In the genomic region with DNA sequence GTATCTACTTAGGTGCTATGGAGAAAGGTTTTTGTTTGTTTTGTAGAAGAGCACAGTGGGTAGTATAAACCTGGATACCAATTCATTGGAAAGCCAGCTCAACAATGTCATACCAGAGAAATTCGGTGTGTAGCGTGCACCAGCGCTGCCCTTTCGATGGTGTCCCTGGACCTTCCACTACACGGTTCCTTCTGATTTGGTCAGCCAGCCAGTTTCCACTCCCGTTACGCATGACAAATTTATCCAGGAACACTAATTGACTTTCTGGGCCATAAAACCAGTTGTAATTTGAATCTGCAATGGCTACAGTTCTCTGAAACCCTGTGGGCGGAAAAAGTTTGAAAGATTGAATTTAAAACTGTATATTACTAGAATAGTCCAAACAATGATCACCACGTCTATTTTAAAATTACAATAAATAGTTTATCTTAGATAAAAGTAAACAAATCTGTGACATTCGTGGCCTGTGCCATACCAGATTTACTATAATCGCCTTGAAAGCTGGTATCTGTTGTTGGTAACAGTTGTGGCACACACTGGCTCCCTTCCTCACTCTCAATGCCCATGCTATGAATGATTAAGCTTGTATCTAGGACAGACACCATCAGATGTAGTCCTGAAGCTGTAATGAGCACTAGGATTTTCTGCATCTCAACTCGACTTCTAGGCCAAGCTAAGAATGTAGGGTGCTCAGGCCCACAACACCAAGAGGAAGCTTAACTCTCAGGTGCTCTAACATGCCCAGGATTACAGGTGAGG, we compare ENCODE assay signal across 25 mouse cellular contexts. TPM values are rescaled to one million over a fixed set of nuclear protein-coding genes. Genes with fewer than 3 reads are reported as not detected.
"Had no signal": no experiment of that assay in that cellular context is flagged by ENCODE, and none has a peak within 500 bp of the region (broad histone marks: within the 10 kb centered on the region; RNA-seq: fewer than 3 reads in every experiment).

No protein-coding gene starts in this region.

- DNase-seq: forebrain, postnatal 0 days; gastrocnemius, postnatal 14 days; gastrocnemius, postnatal 36 days; heart, adult 2 months; heart, postnatal 14 days; heart, postnatal 4 days; kidney, postnatal 14 days; kidney, postnatal 36 days had no signal

- H3K4me1 ChIP-seq: forebrain, embryonic 15.5 days; heart, embryonic 15.5 days; hindbrain, embryonic 10.5 days; hindbrain, embryonic 12.5 days; intestine, embryonic 15.5 days; limb, embryonic 15.5 days; liver, embryonic 12.5 days had no signal

- H3K27me3 ChIP-seq: forebrain, embryonic 15.5 days; heart, embryonic 13.5 days; heart, embryonic 15.5 days; hindbrain, embryonic 12.5 days; intestine, embryonic 15.5 days; limb, embryonic 13.5 days; limb, embryonic 15.5 days; liver, embryonic 12.5 days had no signal

- ATAC-seq: forebrain, embryonic 15.5 days; forebrain, postnatal 0 days; hindbrain, embryonic 16.5 days; inflammation-experienced regulatory T-cells, adult 6 months; intestine, embryonic 15.5 days; intestine, postnatal 0 days; liver, embryonic 12.5 days had no signal

- H3K9me3 ChIP-seq: forebrain, embryonic 15.5 days; heart, embryonic 13.5 days; heart, embryonic 15.5 days; hindbrain, embryonic 10.5 days; hindbrain, embryonic 12.5 days; intestine, embryonic 15.5 days; limb, embryonic 13.5 days; limb, embryonic 15.5 days; liver, embryonic 12.5 days had no signal

- H3K9ac ChIP-seq: forebrain, embryonic 15.5 days; forebrain, postnatal 0 days; heart, embryonic 13.5 days; heart, embryonic 15.5 days; hindbrain, embryonic 12.5 days; hindbrain, embryonic 14.5 days; intestine, embryonic 15.5 days; limb, embryonic 13.5 days; limb, embryonic 15.5 days; liver, embryonic 12.5 days; liver, embryonic 14.5 days had no signal

- H3K4me2 ChIP-seq: forebrain, embryonic 15.5 days; heart, embryonic 11.5 days; heart, embryonic 13.5 days; heart, embryonic 15.5 days; hindbrain, embryonic 12.5 days; hindbrain, embryonic 14.5 days; intestine, embryonic 15.5 days; limb, embryonic 13.5 days; limb, embryonic 15.5 days; liver, embryonic 12.5 days had no signal

- H3K36me3 ChIP-seq: forebrain, embryonic 15.5 days; heart, embryonic 15.5 days; hindbrain, embryonic 12.5 days; intestine, embryonic 15.5 days had no signal

- H3K27ac ChIP-seq: forebrain, embryonic 15.5 days; heart, adult 2 months; heart, embryonic 13.5 days; heart, embryonic 15.5 days; hindbrain, embryonic 10.5 days; hindbrain, embryonic 12.5 days; hindbrain, embryonic 14.5 days; intestine, embryonic 15.5 days; layer of hippocampus, adult 2 months; left cerebral cortex, adult 2 months; limb, embryonic 13.5 days; limb, embryonic 15.5 days; liver, embryonic 12.5 days; liver, embryonic 14.5 days had no signal

- H3K4me3 ChIP-seq: forebrain, embryonic 15.5 days; heart, adult 2 months; heart, embryonic 13.5 days; heart, embryonic 15.5 days; hindbrain, embryonic 10.5 days; hindbrain, embryonic 12.5 days; intestine, embryonic 15.5 days; layer of hippocampus, adult 2 months; left cerebral cortex, adult 2 months; limb, embryonic 13.5 days; limb, embryonic 15.5 days; liver, embryonic 12.5 days had no signal

RNA-seq across cellular contexts. Expression of a gene that starts 59.7 kb away (rescaled TPM):
- polyA plus RNA-seq: inflammation-experienced regulatory T-cells, adult 6 months had no signal
